ENCODE assay signal across 8 mouse cellular contexts in the genomic region with DNA sequence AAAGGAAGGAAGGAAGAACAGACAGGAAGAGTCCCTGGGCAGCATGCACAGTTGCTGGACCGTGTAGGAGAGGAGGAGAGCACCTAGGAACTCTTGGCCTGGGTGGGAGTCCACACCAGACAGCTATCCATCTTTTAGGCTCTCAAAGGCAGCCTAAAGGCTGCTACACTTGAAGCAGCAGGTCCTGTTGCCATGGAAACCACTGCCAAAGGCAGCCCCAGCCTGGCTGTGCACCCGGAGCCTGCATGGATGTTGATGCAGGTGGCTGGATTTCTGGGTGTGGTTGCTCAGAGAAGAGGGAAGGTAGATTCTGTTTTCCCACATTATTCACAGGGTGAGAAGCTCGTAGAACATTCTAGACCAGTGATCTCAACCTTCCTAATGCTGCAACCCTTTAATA. TPM values are rescaled to one million over a fixed set of nuclear protein-coding genes. Genes with fewer than 3 reads are reported as not detected.
DNase-seq lines count a peak whose midpoint lies in the region; ATAC-seq and TF ChIP-seq lines count a peak whose summit lies in the region.

No protein-coding gene starts in this region.

- no peaks in the 10 kb centered on the region for H3K36me3 ChIP-seq in hindbrain, embryonic 13.5 days
- H3K36me3 ChIP-seq in limb, embryonic 14.5 days (ENCODE audit: control insufficient read depth, insufficient read depth, low read length) = no peaks in the 10 kb centered on the region
- no peaks in the 10 kb centered on the region for H3K36me3 ChIP-seq in thymus, adult 2 months (ENCODE audit: control insufficient read depth, insufficient read depth, low read length)

- no peaks in the 10 kb centered on the region for H3K9me3 ChIP-seq in hindbrain, embryonic 13.5 days
- no peaks in the 10 kb centered on the region for H3K9me3 ChIP-seq in limb, embryonic 14.5 days (ENCODE audit: control insufficient read depth, low read length)

- ATAC-seq in hindbrain, embryonic 13.5 days (ENCODE audit: low FRiP score) = peak; percentile 52
- ATAC-seq in limb, embryonic 14.5 days (ENCODE audit: low FRiP score, low read depth) = no peak

- no peak overlapping the region for H3K4me2 ChIP-seq in hindbrain, embryonic 13.5 days
- H3K4me2 ChIP-seq in limb, embryonic 14.5 days (replicated peaks; ENCODE audit: low read depth, low read length, severe bottlenecking) = no peak overlapping the region

- no peaks in the 10 kb centered on the region for H3K27me3 ChIP-seq in hindbrain, embryonic 13.5 days
- no peaks in the 10 kb centered on the region for H3K27me3 ChIP-seq in limb, embryonic 14.5 days (ENCODE audit: control insufficient read depth, insufficient read depth, low read length)
- H3K27me3 ChIP-seq in thymus, adult 2 months (ENCODE audit: control insufficient read depth, insufficient read depth, low read length) = no peaks in the 10 kb centered on the region

- no peak overlapping the region for H3K4me3 ChIP-seq in hindbrain, embryonic 13.5 days
- H3K4me3 ChIP-seq in limb, embryonic 14.5 days (replicated peaks; ENCODE audit: low read length) = no peak overlapping the region
- no peak overlapping the region for H3K4me3 ChIP-seq in thymus, adult 2 months (ENCODE audit: control insufficient read depth, insufficient read depth, low read length)

- WGBS in hindbrain, embryonic 13.5 days = 19% methylated on average over 3 of the region's 3 CpGs
- 31% methylated on average over 3 of the region's 3 CpGs for WGBS in limb, embryonic 14.5 days
- WGBS in thymus, adult 2 months = 67% methylated on average over 3 of the region's 3 CpGs

- peak overlapping the region; percentile 9 for H3K27ac ChIP-seq in hindbrain, embryonic 13.5 days
- no peak overlapping the region for H3K27ac ChIP-seq in limb, embryonic 14.5 days (replicated peaks; ENCODE audit: low read depth, low read length)
- no peak overlapping the region for H3K27ac ChIP-seq in thymus, adult 2 months (ENCODE audit: control insufficient read depth, insufficient read depth, low read length)

- no peak for TF ChIP-seq CTCF in thymus, adult 2 months (IDR thresholded peaks at IDR 0.05; ENCODE audit: borderline replicate concordance, control insufficient read depth, extremely low read depth, insufficient read depth, low read length, poor library complexity)

- H3K4me1 ChIP-seq in hindbrain, embryonic 13.5 days (replicated peaks) = peaks cover 52% of the 10 kb centered on the region
- peaks cover 32% of the 10 kb centered on the region for H3K4me1 ChIP-seq in limb, embryonic 14.5 days (ENCODE audit: control insufficient read depth, insufficient read depth, low read length)
- no peaks in the 10 kb centered on the region for H3K4me1 ChIP-seq in thymus, adult 2 months (replicated peaks; ENCODE audit: control insufficient read depth, insufficient read depth, low read length)

- DNase-seq in layer of hippocampus, adult 11-12 months (ENCODE audit: low spot score) = peak; percentile 78
- DNase-seq in layer of hippocampus, adult 9-10 months (ENCODE audit: low spot score) = no peak
- peak; percentile 47 for DNase-seq in limb, embryonic 14.5 days (ENCODE audit: low spot score)
- DNase-seq in right cerebral cortex, postnatal 4 days = peak; percentile 64
- no peak for DNase-seq in thymus, adult 2 months
- no peak for DNase-seq in c-Kit-positive CD71-positive TER-119-positive erythroid progenitor cells, embryonic 14.5 days (ENCODE audit: low spot score)
- DNase-seq in spleen, postnatal 14 days (ENCODE audit: low spot score in 2 of 2) = no peak

- no peak overlapping the region; the same call in 1 of the 2 replicates for H3K9ac ChIP-seq in hindbrain, embryonic 13.5 days
- H3K9ac ChIP-seq in limb, embryonic 14.5 days (ENCODE audit: low read depth, low read length, severe bottlenecking) = no peak overlapping the region

- no peak for TF ChIP-seq POLR2A in limb, embryonic 14.5 days (IDR thresholded peaks at IDR 0.05; ENCODE audit: borderline replicate concordance, extremely low read depth, insufficient read depth, insufficient read length)
- TF ChIP-seq POLR2A in thymus, adult 2 months (IDR thresholded peaks at IDR 0.05; ENCODE audit: control insufficient read depth, extremely low read depth, insufficient read depth, low read length, poor library complexity) = no peak

RNA-seq across cellular contexts. Expression of a gene that starts 27.8 kb away (rescaled TPM):
- 1.3 and 1.5 TPM in 2 replicates for polyA plus RNA-seq in hindbrain, embryonic 13.5 days (2015; fragmentation: Nextera tagmentation; extraction: Ambion mirVana)
- 6.1 and 6.7 TPM in 2 replicates for polyA plus RNA-seq in limb, embryonic 14.5 days (2012; rRNA removed)
- 3.7 and 4.3 TPM in 2 replicates for polyA plus RNA-seq in limb, embryonic 14.5 days (2014; fragmentation: Nextera tagmentation; extraction: Ambion mirVana)
- 6.4 and 10.0 TPM in 2 replicates for polyA plus RNA-seq in thymus, adult 2 months (2012; rRNA removed)

RNA-seq across cellular contexts. Expression of a gene that starts 43.3 kb away (rescaled TPM):
- polyA plus RNA-seq in hindbrain, embryonic 13.5 days (2015; fragmentation: Nextera tagmentation; extraction: Ambion mirVana) = not detected in 2 replicates
- polyA plus RNA-seq in limb, embryonic 14.5 days (2012; rRNA removed) = 0.35 and 0.43 TPM in 2 replicates
- polyA plus RNA-seq in limb, embryonic 14.5 days (2014; fragmentation: Nextera tagmentation; extraction: Ambion mirVana) = 0.19 and 1.1 TPM in 2 replicates
- 0.52 and 1.2 TPM in 2 replicates for polyA plus RNA-seq in thymus, adult 2 months (2012; rRNA removed)

RNA-seq across cellular contexts. Expression of a gene that starts 46.3 kb away (rescaled TPM):
- 0.21 and 0.36 TPM in 2 replicates for polyA plus RNA-seq in hindbrain, embryonic 13.5 days (2015; fragmentation: Nextera tagmentation; extraction: Ambion mirVana)
- polyA plus RNA-seq in limb, embryonic 14.5 days (2012; rRNA removed) = 2.8 and 7.1 TPM in 2 replicates
- polyA plus RNA-seq in limb, embryonic 14.5 days (2014; fragmentation: Nextera tagmentation; extraction: Ambion mirVana) = 0.35 and 0.63 TPM in 2 replicates
- polyA plus RNA-seq in thymus, adult 2 months (2012; rRNA removed) = 0.22 and 0.27 TPM in 2 replicates

Comparison
In these comparisons a context has a peak if more than half of its experiments do, and no peak if none do; other contexts are left out.
1. DNase-seq: peak in layer of hippocampus, adult 11-12 months (single experiment), limb, embryonic 14.5 days (single experiment) and right cerebral cortex, postnatal 4 days (single experiment); none in layer of hippocampus, adult 9-10 months (single experiment), thymus, adult 2 months (single experiment), c-Kit-positive CD71-positive TER-119-positive erythroid progenitor cells, embryonic 14.5 days (single experiment) and spleen, postnatal 14 days (0 of 2).